Mouse (Mus musculus) spleen, postnatal 14 days (tissue): ENCODE data around the gene Lrguk.

ENCODE experiments used
- DNase-seq, 2 experiments: peaks; one replicate each; pipeline ENCODE4 v3.0.0; 2021 to 2022; ENCODE audit warnings: low spot score in 2 of 2

Gene Lrguk

GRCm38 (mm10) chr6:34146042-34146441 lies 116.8 kb downstream of the Lrguk start:
- DNase-seq = no peak

- no peak for DNase-seq
These were observed 118.8 kb downstream of the Lrguk start for GRCm38 (mm10) chr6:34148021-34148420.

- no peak for DNase-seq
These were observed 119.4 kb downstream of the Lrguk start for GRCm38 (mm10) chr6:34148639-34149038.

GRCm38 (mm10) chr6:34149066-34149465 lies 119.8 kb downstream of the Lrguk start:
- no peak for DNase-seq

GRCm38 (mm10) chr6:34149821-34150220 lies 120.6 kb downstream of the Lrguk start:
- DNase-seq = no peak

GRCm38 (mm10) chr6:34153069-34154052 lies 124.1 kb downstream of the Lrguk start:
- DNase-seq = no peak

GRCm38 (mm10) chr6:34154202-34154601 lies 125.0 kb downstream of the Lrguk start:
- no peak for DNase-seq

GRCm38 (mm10) chr6:34155137-34155804 lies 126.0 kb downstream of the Lrguk start:
- DNase-seq = no peak

GRCm38 (mm10) chr6:34156057-34156456 lies 126.8 kb downstream of the Lrguk start:
- no peak for DNase-seq

GRCm38 (mm10) chr6:34156841-34157748 lies 127.8 kb downstream of the Lrguk start:
- peak; percentile 19 to 40 for DNase-seq

- DNase-seq = no peak
These were observed 131.0 kb downstream of the Lrguk start for GRCm38 (mm10) chr6:34159998-34160815.

- no peak for DNase-seq
These were observed 131.6 kb downstream of the Lrguk start for GRCm38 (mm10) chr6:34160816-34161310.

- DNase-seq = no peak
These were observed 132.3 kb downstream of the Lrguk start for GRCm38 (mm10) chr6:34161511-34161910.

GRCm38 (mm10) chr6:34162607-34163006 lies 133.4 kb downstream of the Lrguk start:
- DNase-seq = no peak

GRCm38 (mm10) chr6:34163014-34163413 lies 133.8 kb downstream of the Lrguk start:
- no peak for DNase-seq

GRCm38 (mm10) chr6:34168834-34169233 lies 139.6 kb downstream of the Lrguk start:
- DNase-seq = no peak

- no peak for DNase-seq
These were observed 141.7 kb downstream of the Lrguk start for GRCm38 (mm10) chr6:34170844-34171494.

- DNase-seq = no peak
These were observed 142.7 kb downstream of the Lrguk start for GRCm38 (mm10) chr6:34171748-34172457.

- DNase-seq = no peak
These were observed 144.0 kb downstream of the Lrguk start for GRCm38 (mm10) chr6:34173251-34173650.
